In the genomic region with DNA sequence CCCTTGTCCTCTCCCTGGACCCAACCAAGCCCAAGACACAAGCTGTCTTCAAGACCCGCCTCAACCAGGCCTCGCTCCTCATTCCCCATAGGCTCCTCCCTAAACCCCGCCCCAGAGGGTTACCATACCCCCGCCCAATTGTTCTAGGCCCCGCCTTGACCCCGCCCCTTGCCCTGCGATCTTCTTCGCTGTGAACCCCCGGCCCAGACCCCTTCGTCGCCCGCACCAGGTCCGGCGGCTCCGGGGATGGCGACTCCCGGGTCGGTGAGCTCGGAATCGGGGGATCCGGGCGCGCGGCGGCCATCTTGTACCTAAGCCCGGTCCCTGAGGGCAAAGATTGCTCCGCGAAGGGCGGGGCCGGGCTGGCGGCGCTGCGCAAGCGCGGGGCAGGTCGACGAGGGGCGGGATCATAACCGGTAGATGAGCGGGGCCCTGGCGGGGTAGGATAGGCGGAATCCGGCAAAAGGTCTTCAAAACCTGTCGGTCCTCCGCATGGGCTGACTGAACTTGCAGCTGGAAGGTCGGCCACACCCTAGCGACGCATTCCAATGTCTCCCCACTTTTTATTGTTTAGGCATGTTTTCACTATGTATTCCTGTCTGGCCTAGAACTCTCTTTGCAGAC, we compare ENCODE assay signal across 8 mouse cellular contexts. TPM values are rescaled to one million over a fixed set of nuclear protein-coding genes. Genes with fewer than 3 reads are reported as not detected.
A peak's percentile ranks its signal among the peaks of the same experiment; 100 is the strongest.
DNase-seq lines count a peak whose midpoint lies in the region; ATAC-seq and TF ChIP-seq lines count a peak whose summit lies in the region.

A gene (minus strand): TSS at position 338 of the 624 bp plus-strand sequence.

- H3K9ac ChIP-seq in forebrain, embryonic 12.5 days, result peak within 1 kb of the TSS; percentile 74
- peak within 1 kb of the TSS; percentile 74 for H3K9ac ChIP-seq in neural tube, embryonic 15.5 days (replicated peaks)

- H3K27ac ChIP-seq in forebrain, embryonic 12.5 days, result peak within 1 kb of the TSS; percentile 98
- H3K27ac ChIP-seq in neural tube, embryonic 15.5 days (replicated peaks), result peak within 1 kb of the TSS; percentile 99

- H3K4me1 ChIP-seq in E14TG2a.4 (replicated peaks; ENCODE audit: low read depth, low read length), result peaks cover 28% of the 10 kb centered on the region
- H3K4me1 ChIP-seq in forebrain, embryonic 12.5 days, result peaks cover 21% of the 10 kb centered on the region
- H3K4me1 ChIP-seq in neural tube, embryonic 15.5 days, result peaks cover 22% of the 10 kb centered on the region

- peak within 1 kb of the TSS; percentile 54 for H3K4me2 ChIP-seq in forebrain, embryonic 12.5 days
- peak within 1 kb of the TSS; percentile 68 for H3K4me2 ChIP-seq in neural tube, embryonic 15.5 days

- ATAC-seq in forebrain, embryonic 12.5 days (ENCODE audit: low FRiP score), result peak; percentile 96
- peak; percentile 94 for ATAC-seq in neural tube, embryonic 15.5 days (ENCODE audit: low FRiP score)

- peaks cover 19% of the 10 kb centered on the region for H3K27me3 ChIP-seq in E14TG2a.4 (ENCODE audit: insufficient read depth, low read length)
- no peaks in the 10 kb centered on the region for H3K27me3 ChIP-seq in forebrain, embryonic 12.5 days
- H3K27me3 ChIP-seq in neural tube, embryonic 15.5 days (replicated peaks), result no peaks in the 10 kb centered on the region

- TF ChIP-seq CTCF in E14TG2a.4 (conservative IDR thresholded peaks at IDR 0.05; ENCODE audit: low read length), result no peak

- peaks cover 10% of the 10 kb centered on the region for H3K36me3 ChIP-seq in E14TG2a.4 (ENCODE audit: insufficient read depth, low read length)
- peaks cover 39% of the 10 kb centered on the region for H3K36me3 ChIP-seq in forebrain, embryonic 12.5 days (replicated peaks)
- H3K36me3 ChIP-seq in neural tube, embryonic 15.5 days, result peaks cover 24% of the 10 kb centered on the region

- intact Hi-C loops in heart, postnatal 10 days (cut with DNase I), result no loop called here

- peak; percentile 88 for DNase-seq in c-Kit-positive CD71-positive TER-119-positive erythroid progenitor cells, embryonic 14.5 days (ENCODE audit: low spot score)
- peak; percentile 96 for DNase-seq in heart, postnatal 10 days
- DNase-seq in layer of hippocampus, adult 11-12 months (ENCODE audit: low spot score), result peak; percentile 89
- DNase-seq in lung, adult 18-20 months, result peak; percentile 94 to 96
- peak; percentile 92 for DNase-seq in testis, postnatal 14 days (ENCODE audit: low spot score)

- H3K4me3 ChIP-seq in E14TG2a.4 (replicated peaks; ENCODE audit: low read length), result peak within 1 kb of the TSS; percentile 90
- H3K4me3 ChIP-seq in forebrain, embryonic 12.5 days (replicated peaks), result peak within 1 kb of the TSS; percentile 66
- peak within 1 kb of the TSS; percentile 61 for H3K4me3 ChIP-seq in neural tube, embryonic 15.5 days (replicated peaks)

- no peaks in the 10 kb centered on the region for H3K9me3 ChIP-seq in E14TG2a.4 (ENCODE audit: low read length)
- H3K9me3 ChIP-seq in forebrain, embryonic 12.5 days, result no peaks in the 10 kb centered on the region
- no peaks in the 10 kb centered on the region for H3K9me3 ChIP-seq in neural tube, embryonic 15.5 days (replicated peaks)

- under 1% methylated on average over 48 of the region's 48 CpGs for WGBS in forebrain, embryonic 12.5 days
- under 1% methylated on average over 48 of the region's 48 CpGs for WGBS in neural tube, embryonic 15.5 days

RNA-seq across cellular contexts. Expression of the gene that starts here (rescaled TPM):
- polyA plus RNA-seq in forebrain, embryonic 12.5 days (2016; fragmentation: Nextera tagmentation; extraction: Ambion mirVana), result 4.0 and 4.5 TPM in 2 replicates
- 1 to 10 TPM; 5.9 to 7.3 TPM for total RNA-seq in heart, postnatal 10 days (2021)
- polyA plus RNA-seq in neural tube, embryonic 15.5 days (2015; fragmentation: Nextera tagmentation; extraction: Ambion mirVana), result 7.7 and 9.0 TPM in 2 replicates

Comparison
In these comparisons a context has a peak if more than half of its experiments do, and no peak if none do; other contexts are left out.
1. Peak in every context shown above with its lines: DNase-seq, ATAC-seq, H3K4me3 ChIP-seq and H3K27ac ChIP-seq.